Mouse (Mus musculus) liver, embryonic 16.5 days (tissue): Measurements from ENCODE around the gene Mrpl42. TPM values are rescaled to one million over a fixed set of nuclear protein-coding genes. Genes with fewer than 3 reads are reported as not detected.

Experiments used
- ATAC-seq: fragments of 200-750 bp; cut with Nextera tagmentation; 2 replicates; pipeline ENCODE4 v1.8.0; 2017; ENCODE audit warnings: low read depth, mild to moderate bottlenecking, moderate number of reproducible peaks, moderate library complexity
- H3K27ac ChIP-seq: fragments of 300-500 bp; sonication (generic); 2 replicates; pipeline ENCODE4 v1.5.1; 2014; ENCODE audit warnings: mild to moderate bottlenecking, low read length
- H3K27me3 ChIP-seq: fragments of 300-500 bp; sonication (generic); 2 replicates; pipeline ENCODE4 v1.6.1; 2014; ENCODE audit warnings: low read depth, low read length, mixed read lengths; ENCODE audit not compliant: control insufficient read depth, insufficient read depth
- H3K36me3 ChIP-seq: fragments of 300-500 bp; sonication (generic); 2 replicates; pipeline ENCODE4 v1.6.1; 2014; ENCODE audit warnings: mild to moderate bottlenecking; ENCODE audit not compliant: control insufficient read depth, insufficient read depth
- H3K4me1 ChIP-seq: fragments of 300-500 bp; sonication (generic); 2 replicates; pipeline ENCODE4 v1.6.1; 2014; ENCODE audit warnings: low read depth, low read length, mixed read lengths; ENCODE audit not compliant: control insufficient read depth
- H3K4me2 ChIP-seq: fragments of 300-500 bp; sonication (generic); 2 replicates; pipeline ENCODE4 v1.6.1; 2014; ENCODE audit warnings: low read depth, low read length, mixed read lengths
- H3K4me3 ChIP-seq: fragments of 300-500 bp; sonication (generic); 2 replicates; pipeline ENCODE4 v1.5.1; 2014; ENCODE audit warnings: low read depth, mild to moderate bottlenecking, low read length
- H3K9ac ChIP-seq: fragments of 300-500 bp; sonication (generic); 2 replicates; pipeline ENCODE4 v1.6.1; 2014; ENCODE audit warnings: low read depth, low read length
- H3K9me3 ChIP-seq: fragments of 300-500 bp; sonication (generic); replicated peaks from 2 replicates; pipeline ENCODE4 v1.6.1; 2016; ENCODE audit warnings: low read length; ENCODE audit not compliant: control insufficient read depth
- WGBS: fragments of 180-500 bp; shearing (Covaris S2); extraction: QIAGEN DNeasy Blood & Tissue Kit; methylation state at CpG from one replicate; pipeline ENCODE4 v1.1.7; 2014; ENCODE audit not compliant: insufficient replicate concordance; 5-methylcytosine and 5-hydroxymethylcytosine counted together
- polyA plus RNA-seq: library from polyadenylated mRNA; unstranded; fragments of >200 nt; fragmentation: Nextera tagmentation; extraction: Ambion mirVana; gene quantifications from 2 replicates; pipeline ENCODE4 v1.2.1, GENCODE M21; 2015

Gene Mrpl42
- polyA plus RNA-seq, 1 experiment from 2014 or later, result 145 TPM

DNA sequence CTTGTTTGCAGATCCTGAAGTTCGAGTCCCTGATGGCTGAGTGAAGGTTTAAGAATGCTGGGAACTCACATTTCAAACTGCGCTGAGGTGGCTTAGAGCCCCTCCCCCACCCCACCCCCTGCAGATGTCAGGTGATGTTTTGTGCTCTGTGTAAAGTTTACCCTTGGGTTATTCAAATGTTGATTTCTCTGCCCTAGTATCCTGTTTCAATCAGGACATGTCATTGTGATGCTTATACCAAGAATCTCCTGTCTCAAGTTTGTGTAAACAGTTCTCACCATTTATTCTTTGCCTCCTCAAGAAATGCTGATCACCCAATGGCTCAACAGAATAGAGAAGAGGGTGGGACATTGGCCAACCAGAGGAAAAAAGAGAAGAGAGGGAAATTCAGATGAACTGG lies 45.6 kb downstream of the Mrpl42 start:
- Histone ChIP-seq H3K36me3 (no peaks in the 10 kb centered on the region), H3K9me3 (no peaks in the 10 kb centered on the region), H3K4me2 (no peak overlapping the region), H3K4me1 (no peaks in the 10 kb centered on the region), H3K27me3 (no peaks in the 10 kb centered on the region), H3K4me3 (no peak overlapping the region), H3K9ac (no peak overlapping the region), H3K27ac (no peak overlapping the region)
- ATAC-seq, result no peak
- 37% methylated on average over 2 of the region's 2 CpGs for WGBS

DNA sequence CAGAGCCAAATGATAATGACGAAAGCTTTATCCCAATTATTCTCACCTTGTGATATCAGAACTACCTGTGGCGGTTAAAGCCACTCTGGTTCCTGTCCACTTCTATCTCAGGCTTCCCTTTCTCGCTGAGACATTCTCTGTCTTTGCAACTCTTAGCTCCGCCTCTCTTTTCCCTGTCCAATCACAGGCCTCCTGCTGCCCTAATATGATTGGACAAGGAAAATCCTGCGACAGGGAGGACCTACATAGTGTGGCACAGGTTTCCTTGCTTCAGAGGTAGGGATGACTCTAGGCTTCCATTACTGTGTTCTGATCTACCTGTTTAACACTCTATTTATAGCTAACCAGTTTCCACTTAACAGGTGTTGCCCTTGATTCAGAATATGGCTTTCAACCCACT lies 48.5 kb downstream of the Mrpl42 start:
- ATAC-seq, result no peak
- no peaks in the 10 kb centered on the region for H3K27me3 ChIP-seq
- no peaks in the 10 kb centered on the region for H3K36me3 ChIP-seq
- H3K9ac ChIP-seq, result no peak overlapping the region
- no peaks in the 10 kb centered on the region for H3K4me1 ChIP-seq
- no peak overlapping the region for H3K4me3 ChIP-seq
- 65% methylated on average over 5 of the region's 5 CpGs for WGBS
- no peaks in the 10 kb centered on the region for H3K9me3 ChIP-seq
- no peak overlapping the region for H3K4me2 ChIP-seq
- no peak overlapping the region for H3K27ac ChIP-seq

DNA sequence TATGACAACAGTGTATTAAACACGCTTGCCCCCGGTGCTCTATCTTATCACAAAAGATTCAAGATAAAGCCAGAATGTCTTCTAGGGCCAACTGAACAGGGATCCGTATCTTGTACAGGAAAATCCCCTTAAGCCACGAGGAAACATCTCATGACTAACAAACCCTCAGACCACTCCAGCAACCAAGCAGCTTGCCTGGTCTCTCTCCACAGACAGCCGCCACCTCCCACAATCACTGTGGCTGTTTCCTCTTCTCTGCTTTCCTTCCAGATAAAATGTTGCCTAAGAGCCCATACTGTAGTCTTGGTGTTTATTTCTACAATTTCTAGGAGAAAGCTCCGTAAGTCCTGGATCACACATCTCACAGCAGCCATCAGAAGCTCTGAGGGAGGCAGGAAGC lies 52.7 kb downstream of the Mrpl42 start:
- 29% methylated on average over 6 of the region's 6 CpGs for WGBS
- no peaks in the 10 kb centered on the region for H3K4me1 ChIP-seq
- no peak for ATAC-seq
- no peak overlapping the region for H3K4me3 ChIP-seq
- H3K9me3 ChIP-seq, result no peaks in the 10 kb centered on the region
- H3K27ac ChIP-seq, result no peak overlapping the region
- H3K36me3 ChIP-seq, result no peaks in the 10 kb centered on the region
- H3K27me3 ChIP-seq, result no peaks in the 10 kb centered on the region
- H3K9ac ChIP-seq, result no peak overlapping the region
- H3K4me2 ChIP-seq, result no peak overlapping the region

DNA sequence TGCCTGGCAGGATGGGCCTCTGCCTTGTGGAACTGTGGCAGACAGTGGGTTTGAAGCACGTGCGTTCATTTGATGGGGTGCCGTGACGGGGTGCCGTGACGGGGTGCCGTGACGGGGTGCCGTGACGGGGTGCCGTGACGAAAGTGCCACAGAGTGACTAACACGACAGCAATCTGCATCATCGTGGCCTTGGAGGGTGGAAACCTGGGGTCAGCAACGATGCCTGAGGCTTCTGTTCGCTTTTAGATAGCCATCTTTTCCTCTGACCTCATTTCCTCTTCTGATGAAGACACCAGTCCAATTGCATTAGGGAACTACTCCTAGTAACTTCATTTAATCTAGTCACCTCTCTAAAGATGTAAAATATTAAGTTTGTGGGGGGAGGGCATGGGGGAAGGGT lies 53.8 kb downstream of the Mrpl42 start:
- no peak overlapping the region for H3K27ac ChIP-seq
- 69% methylated on average over 16 of the region's 16 CpGs for WGBS
- no peak overlapping the region for H3K9ac ChIP-seq
- no peak overlapping the region for H3K4me2 ChIP-seq
- H3K9me3 ChIP-seq, result no peaks in the 10 kb centered on the region
- H3K27me3 ChIP-seq, result no peaks in the 10 kb centered on the region
- no peak for ATAC-seq
- H3K36me3 ChIP-seq, result no peaks in the 10 kb centered on the region
- no peaks in the 10 kb centered on the region for H3K4me1 ChIP-seq
- H3K4me3 ChIP-seq, result no peak overlapping the region

DNA sequence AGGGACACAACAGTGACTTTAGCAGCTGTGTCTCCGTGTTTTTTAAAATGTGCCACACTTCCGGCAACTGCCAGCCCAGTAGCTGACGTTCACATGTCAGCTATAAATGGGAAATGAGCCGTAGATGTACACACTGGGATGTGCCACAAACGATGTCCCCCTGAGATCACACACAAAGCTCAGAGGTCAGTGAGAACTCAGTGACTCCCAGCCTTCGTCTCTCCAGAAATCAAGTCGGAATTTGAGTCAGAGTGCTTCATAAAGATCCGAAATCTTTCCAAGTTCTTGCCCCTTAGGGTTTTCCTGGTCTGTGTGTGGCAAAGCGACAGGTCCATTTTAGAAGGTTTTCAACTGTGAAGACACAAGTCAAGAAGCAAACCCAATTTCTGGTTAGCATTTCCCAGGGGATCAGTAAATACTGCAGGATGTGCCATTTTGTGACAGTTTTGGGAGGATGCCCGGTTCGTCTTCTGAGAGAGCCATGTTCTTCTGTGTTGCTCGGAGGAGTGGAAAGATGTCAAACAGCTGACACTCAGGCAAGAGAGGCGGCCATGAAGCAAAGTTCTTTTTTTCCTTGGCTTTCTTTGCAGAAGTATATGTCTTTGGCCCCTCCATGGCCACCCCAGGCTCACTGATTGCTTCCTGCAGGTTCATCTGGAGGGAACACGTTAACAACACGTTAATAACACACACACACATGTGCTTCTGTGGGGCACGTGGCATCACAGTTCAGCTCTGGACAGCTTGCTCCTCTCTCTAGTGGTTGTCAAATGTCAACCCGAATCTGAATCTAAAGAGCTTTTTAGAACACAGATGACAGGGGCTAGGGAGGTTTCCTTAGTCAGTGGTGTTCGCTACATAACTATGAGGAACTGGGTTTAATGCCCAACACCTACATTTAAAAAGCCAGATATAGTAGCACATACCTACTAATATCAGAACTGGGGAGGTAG lies 56.4 kb downstream of the Mrpl42 start:
- 64% methylated on average over 18 of the region's 18 CpGs for WGBS
- no peak overlapping the region for H3K4me2 ChIP-seq
- H3K9ac ChIP-seq, result no peak overlapping the region
- H3K9me3 ChIP-seq, result no peaks in the 10 kb centered on the region
- H3K36me3 ChIP-seq, result no peaks in the 10 kb centered on the region
- no peak overlapping the region for H3K27ac ChIP-seq
- no peaks in the 10 kb centered on the region for H3K4me1 ChIP-seq
- no peak for ATAC-seq
- no peaks in the 10 kb centered on the region for H3K27me3 ChIP-seq
- no peak overlapping the region for H3K4me3 ChIP-seq

DNA sequence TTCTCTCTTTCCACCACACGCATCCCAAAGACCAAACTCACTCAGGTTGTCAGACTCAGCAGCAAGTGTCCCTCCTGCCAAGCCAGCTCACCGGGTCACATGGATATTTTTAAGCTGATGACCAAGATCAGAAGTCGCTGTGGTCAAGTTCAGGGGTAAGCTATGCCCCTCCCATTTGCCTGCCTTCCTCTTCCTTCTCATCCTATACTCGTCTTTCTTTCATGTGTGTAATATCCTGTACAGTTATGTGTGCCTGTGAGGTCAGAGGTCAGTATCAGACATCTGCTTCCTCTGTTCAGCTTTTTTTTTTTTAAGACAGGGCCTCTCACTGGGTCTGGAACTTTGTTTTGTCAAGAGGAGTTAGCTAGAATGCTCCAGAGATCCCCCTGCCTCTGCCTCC lies 59.4 kb downstream of the Mrpl42 start:
- WGBS, result 41% methylated on average over 4 of the region's 4 CpGs
- Histone ChIP-seq H3K27ac (no peak overlapping the region), H3K9me3 (no peaks in the 10 kb centered on the region), H3K4me2 (no peak overlapping the region), H3K36me3 (no peaks in the 10 kb centered on the region), H3K27me3 (no peaks in the 10 kb centered on the region), H3K4me3 (no peak overlapping the region), H3K9ac (no peak overlapping the region), H3K4me1 (no peaks in the 10 kb centered on the region)
- ATAC-seq, result no peak

DNA sequence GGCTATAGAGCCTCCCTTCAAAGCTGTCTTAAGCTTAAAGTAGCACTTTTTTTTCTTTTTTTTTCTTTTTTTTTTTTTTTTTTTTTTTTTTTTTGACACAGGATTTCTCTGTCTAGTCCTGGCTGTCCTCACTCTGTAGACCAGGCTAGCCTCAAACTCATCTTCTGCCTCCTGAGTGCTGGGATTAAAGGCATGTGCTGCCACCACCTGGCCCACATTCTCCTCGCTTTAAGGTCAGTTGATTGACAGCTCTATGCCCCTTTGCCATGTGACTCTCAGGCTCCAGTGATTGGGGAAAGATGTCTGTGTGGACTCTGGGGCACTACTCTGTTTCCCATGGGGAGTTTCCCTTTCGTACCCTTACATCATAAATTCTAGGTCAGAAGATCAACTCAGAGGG lies 61.2 kb downstream of the Mrpl42 start:
- H3K4me3 ChIP-seq, result no peak overlapping the region
- no peak overlapping the region for H3K9ac ChIP-seq
- WGBS, result 32% methylated on average over 2 of the region's 2 CpGs
- H3K4me1 ChIP-seq, result no peaks in the 10 kb centered on the region
- H3K9me3 ChIP-seq, result no peaks in the 10 kb centered on the region
- no peaks in the 10 kb centered on the region for H3K36me3 ChIP-seq
- H3K27ac ChIP-seq, result no peak overlapping the region
- no peak overlapping the region for H3K4me2 ChIP-seq
- H3K27me3 ChIP-seq, result no peaks in the 10 kb centered on the region
- no peak for ATAC-seq

DNA sequence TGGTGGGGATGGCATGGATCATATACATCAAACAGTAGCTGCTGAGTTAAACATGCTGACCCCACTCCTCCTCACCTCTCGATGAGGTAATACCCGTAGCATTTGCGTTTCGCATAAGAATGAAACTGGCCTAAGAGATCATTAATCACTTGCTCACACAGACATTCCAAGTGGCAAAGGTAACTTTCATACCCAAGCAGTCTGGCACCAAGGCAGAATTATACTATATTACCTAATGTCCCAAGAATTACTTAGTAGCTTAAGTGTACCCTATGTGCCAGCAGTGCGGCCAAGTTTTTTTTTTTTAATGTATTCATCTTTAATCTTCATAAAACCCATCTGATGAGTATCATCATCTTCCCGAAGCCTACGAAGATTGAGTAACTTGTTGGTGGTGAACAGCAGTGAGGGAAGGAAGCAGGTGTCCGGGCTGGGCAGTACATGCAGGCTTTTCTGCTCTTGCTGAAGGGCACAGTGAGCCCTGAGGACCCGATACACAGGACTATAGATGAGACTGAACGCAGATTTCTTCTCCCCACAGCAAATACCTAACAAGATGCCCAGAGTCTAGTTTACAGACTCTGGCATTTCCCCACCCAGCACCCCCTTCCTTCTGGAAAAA lies 61.9 kb downstream of the Mrpl42 start:
- H3K9ac ChIP-seq, result no peak overlapping the region
- ATAC-seq, result no peak
- 62% methylated on average over 10 of the region's 10 CpGs for WGBS

DNA sequence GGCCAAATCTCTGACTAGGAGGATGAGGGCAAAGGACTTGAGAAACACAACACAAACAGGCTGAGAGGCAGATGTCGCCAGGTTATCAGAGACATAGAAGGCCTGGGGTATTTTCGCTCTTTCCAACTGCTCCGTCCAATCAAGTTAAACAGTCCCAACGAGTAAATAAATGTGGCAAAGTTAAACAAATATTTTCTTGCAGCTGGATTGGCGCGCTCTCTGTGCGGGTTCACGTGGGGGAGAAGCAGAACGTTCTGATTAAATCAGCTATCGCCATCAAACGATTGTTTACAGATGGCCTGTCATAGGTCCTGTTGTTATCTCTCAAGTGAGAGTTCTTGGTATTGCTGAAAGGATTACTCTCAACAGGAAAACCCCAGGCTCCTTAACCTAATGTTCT lies 62.8 kb downstream of the Mrpl42 start:
- no peaks in the 10 kb centered on the region for H3K9me3 ChIP-seq
- H3K9ac ChIP-seq, result no peak overlapping the region
- peak; percentile 19; the same call in 1 of the 2 replicates for ATAC-seq
- no peaks in the 10 kb centered on the region for H3K27me3 ChIP-seq
- 45% methylated on average over 11 of the region's 11 CpGs for WGBS
- no peak overlapping the region for H3K4me2 ChIP-seq
- H3K4me1 ChIP-seq, result no peaks in the 10 kb centered on the region
- no peak overlapping the region for H3K4me3 ChIP-seq
- H3K27ac ChIP-seq, result no peak overlapping the region
- no peaks in the 10 kb centered on the region for H3K36me3 ChIP-seq

More for the DNA sequence above, 61.9 kb downstream of the Mrpl42 start:
- Histone ChIP-seq H3K9me3 (no peaks in the 10 kb centered on the region), H3K36me3 (no peaks in the 10 kb centered on the region), H3K4me1 (no peaks in the 10 kb centered on the region), H3K4me2 (no peak overlapping the region), H3K27me3 (no peaks in the 10 kb centered on the region), H3K4me3 (no peak overlapping the region), H3K27ac (no peak overlapping the region)
